Mouse (Mus musculus) thymus, adult 2 months (tissue): Measurements from ENCODE around the gene Tlcd1.

Experiments used
- CTCF ChIP-seq: fragments of 200-500 bp; IDR thresholded peaks from 2 replicates; pipeline ENCODE4 v1.5.1; 2012; ENCODE audit warnings: mild to moderate bottlenecking, control low read depth, low read length, moderate library complexity, borderline replicate concordance; ENCODE audit not compliant: control insufficient read depth, poor library complexity, insufficient read depth; ENCODE audit errors: extremely low read depth
- POLR2A ChIP-seq: fragments of 200-500 bp; IDR thresholded peaks from 2 replicates; pipeline ENCODE4 v1.6.1; 2012; ENCODE audit warnings: mild to moderate bottlenecking, low read length, control low read depth, moderate library complexity; ENCODE audit not compliant: control insufficient read depth, poor library complexity, insufficient read depth; ENCODE audit errors: extremely low read depth

GRCm38 (mm10) chr11:78129458-78129857 lies 47.1 kb upstream of the Tlcd1 start:
- TF ChIP-seq CTCF (no peak), POLR2A (no peak)
